Mouse (Mus musculus) cerebellum, adult (tissue): ENCODE results near the gene Fam69a.
"Not testable (repeated sequence)": the region's sequence is repeated elsewhere in the genome, so short reads cannot be mapped to it uniquely, and the experiment has no call there.

ENCODE experiments used
- ATAC-seq: cut with Nextera tagmentation; 2 replicates; pipeline ENCODE4 v1.9.2; 2017; ENCODE audit warnings: mild to moderate bottlenecking, moderate library complexity, mixed read lengths; ENCODE audit not compliant: insufficient number of reproducible peaks, low FRiP score, low TSS enrichment

Fam69a gene

GRCm38 (mm10) chr5:107949607-107950006 lies 37.3 kb downstream of the Fam69a start:
- ATAC-seq = no peak

GRCm38 (mm10) chr5:107948899-107949298 lies 38.0 kb downstream of the Fam69a start:
- no peak for ATAC-seq

- peak; percentile 36; the same call in 1 of the 2 replicates for ATAC-seq
These were observed 39.3 kb downstream of the Fam69a start for GRCm38 (mm10) chr5:107947548-107947947.

GRCm38 (mm10) chr5:107946475-107946874 lies 40.4 kb downstream of the Fam69a start:
- ATAC-seq = no peak

GRCm38 (mm10) chr5:107943526-107943925 lies 43.4 kb downstream of the Fam69a start:
- ATAC-seq = no peak

GRCm38 (mm10) chr5:107942941-107943340 lies 43.9 kb downstream of the Fam69a start:
- no peak for ATAC-seq

GRCm38 (mm10) chr5:107941222-107941621 lies 45.7 kb downstream of the Fam69a start:
- no peak for ATAC-seq

- no peak for ATAC-seq
These were observed 47.2 kb downstream of the Fam69a start for GRCm38 (mm10) chr5:107939701-107940100.

GRCm38 (mm10) chr5:107938886-107939285 lies 48.0 kb downstream of the Fam69a start:
- no peak for ATAC-seq

GRCm38 (mm10) chr5:107938483-107938882 lies 48.4 kb downstream of the Fam69a start:
- not testable (repeated sequence) for ATAC-seq

GRCm38 (mm10) chr5:107936625-107937389 lies 50.1 kb downstream of the Fam69a start:
- ATAC-seq = no peak

- no peak for ATAC-seq
These were observed 51.9 kb downstream of the Fam69a start for GRCm38 (mm10) chr5:107934770-107935543.

GRCm38 (mm10) chr5:107933202-107933974 lies 53.5 kb downstream of the Fam69a start:
- ATAC-seq = no peak

- ATAC-seq = peak; percentile 78
These were observed 54.3 kb downstream of the Fam69a start for GRCm38 (mm10) chr5:107932556-107932955.

- no peak for ATAC-seq
These were observed 60.2 kb downstream of the Fam69a start for GRCm38 (mm10) chr5:107926550-107927249.

- no peak for ATAC-seq
These were observed 62.3 kb downstream of the Fam69a start for GRCm38 (mm10) chr5:107924564-107924963.

GRCm38 (mm10) chr5:107922836-107923235 lies 64.0 kb downstream of the Fam69a start:
- ATAC-seq = no peak

GRCm38 (mm10) chr5:107921400-107922252 lies 65.3 kb downstream of the Fam69a start:
- peak; percentile 60; the same call in 1 of the 2 replicates for ATAC-seq

GRCm38 (mm10) chr5:107915280-107915679 lies 71.6 kb downstream of the Fam69a start:
- ATAC-seq = no peak
